Mouse (Mus musculus) MEL (cell line): Measurements from ENCODE around the gene Slc25a17.

Experiments used
- CTCF ChIP-seq, 3 experiments: IDR thresholded peaks in 2 of 3; conservative IDR thresholded peaks in 1 of 3; 2 replicates each; pipeline ENCODE4 v1.5.1; 2011 to 2012; ENCODE audit warnings: low read length in 3 of 3, low read depth in 2 of 3, mild to moderate bottlenecking in 2 of 3, improper control_type of control experiment in 1 of 3, inconsistent platforms in 1 of 3, mixed read lengths in 1 of 3, moderate library complexity in 1 of 3; ENCODE audit not compliant: control insufficient read depth in 1 of 3, insufficient read depth in 1 of 3, poor library complexity in 1 of 3, severe bottlenecking in 1 of 3
- EP300 ChIP-seq, 2 experiments: IDR thresholded peaks; 2 replicates each; pipeline ENCODE4 v1.6.1; 2011; ENCODE audit warnings: improper control_type of control experiment in 2 of 2, low read length in 2 of 2, low read depth in 1 of 2, mild to moderate bottlenecking in 1 of 2
- MEF2A ChIP-seq: IDR thresholded peaks from 2 replicates; pipeline ENCODE4 v1.6.1; 2014; ENCODE audit warnings: low read depth, mild to moderate bottlenecking, inconsistent platforms, low read length, improper control_type of control experiment; ENCODE audit not compliant: poor library complexity, insufficient replicate concordance, severe bottlenecking; ENCODE audit errors: extremely low read depth

- TF ChIP-seq CTCF (IDR thresholded peaks at IDR 0.05 in 2 of 3, conservative IDR thresholded peaks at IDR 0.05 in 1 of 3; ENCODE audit: control insufficient read depth in 1 of 3, insufficient read depth in 1 of 3, low read depth in 2 of 3, low read length in 3 of 3, poor library complexity in 1 of 3, severe bottlenecking in 1 of 3) (no peak), EP300 (IDR thresholded peaks at IDR 0.05; ENCODE audit: low read depth in 1 of 2, low read length in 2 of 2) (no peak), MEF2A (no peak)
Measured at GRCm38 (mm10) chr15:81362501-81362900, 1.9 kb upstream of the Slc25a17 start.
